Mouse (Mus musculus): ENCODE data around the gene Efcab12.
A peak's percentile ranks its signal among the peaks of the same experiment; 100 is the strongest.

The Efcab12 gene

GRCm38 (mm10) chr6:115845006-115845405 lies 6.8 kb upstream of the Efcab12 start:
- no peak for DNase-seq (ENCODE audit: low spot score)

- no peak for DNase-seq (ENCODE audit: low spot score)
Observed at GRCm38 (mm10) chr6:115838745-115839144, 533 bp upstream of the Efcab12 start.

GRCm38 (mm10) chr6:115833861-115834260 lies 4.4 kb downstream of the Efcab12 start:
- no peak for DNase-seq (ENCODE audit: low spot score)

GRCm38 (mm10) chr6:115832152-115832850 lies 5.9 kb downstream of the Efcab12 start:
- no peak for DNase-seq (ENCODE audit: low spot score)

DNA sequence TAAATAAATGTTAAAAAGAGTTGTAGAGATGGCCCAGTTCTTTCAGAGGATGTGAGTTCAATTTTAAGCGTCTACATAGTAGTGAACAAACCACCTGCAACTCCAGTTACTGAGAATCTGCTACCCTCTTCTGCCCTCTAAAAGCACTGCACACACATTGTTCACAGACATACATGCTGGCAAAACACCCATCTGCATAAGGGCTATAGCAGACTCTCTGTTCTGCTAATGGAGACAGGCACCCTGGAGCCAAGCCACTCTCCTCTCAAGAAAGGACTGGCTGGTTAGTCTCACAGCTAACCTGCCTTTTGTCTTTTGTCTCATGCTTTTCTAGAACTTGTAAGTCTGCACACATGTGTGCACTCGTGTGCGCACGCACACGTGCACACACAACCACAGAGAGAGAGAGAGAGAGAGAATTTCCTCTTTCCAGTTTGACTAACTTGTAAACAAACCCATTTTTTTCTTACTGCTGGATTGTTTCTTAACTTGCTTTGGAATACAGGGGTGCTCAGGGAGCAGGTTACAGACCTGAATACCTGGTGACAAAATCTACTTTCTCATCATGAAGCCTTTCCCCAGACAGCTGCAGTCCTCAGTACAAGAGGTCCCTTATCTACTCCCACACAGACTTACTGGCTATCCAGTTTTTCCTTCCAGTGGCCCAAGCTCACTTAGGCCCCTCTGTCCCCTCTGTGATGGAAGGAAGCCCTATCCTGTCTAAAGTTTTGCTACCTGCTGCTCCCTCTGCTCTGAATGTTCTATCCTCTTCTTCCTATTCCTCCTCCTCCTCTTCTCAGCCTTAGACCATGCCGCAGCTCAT lies 7.2 kb downstream of the Efcab12 start:
- no peak for DNase-seq (ENCODE audit: low spot score)

- peak; percentile 48 for DNase-seq (ENCODE audit: low spot score)
Observed at GRCm38 (mm10) chr6:115823850-115824464, 14.3 kb downstream of the Efcab12 start.

DNA sequence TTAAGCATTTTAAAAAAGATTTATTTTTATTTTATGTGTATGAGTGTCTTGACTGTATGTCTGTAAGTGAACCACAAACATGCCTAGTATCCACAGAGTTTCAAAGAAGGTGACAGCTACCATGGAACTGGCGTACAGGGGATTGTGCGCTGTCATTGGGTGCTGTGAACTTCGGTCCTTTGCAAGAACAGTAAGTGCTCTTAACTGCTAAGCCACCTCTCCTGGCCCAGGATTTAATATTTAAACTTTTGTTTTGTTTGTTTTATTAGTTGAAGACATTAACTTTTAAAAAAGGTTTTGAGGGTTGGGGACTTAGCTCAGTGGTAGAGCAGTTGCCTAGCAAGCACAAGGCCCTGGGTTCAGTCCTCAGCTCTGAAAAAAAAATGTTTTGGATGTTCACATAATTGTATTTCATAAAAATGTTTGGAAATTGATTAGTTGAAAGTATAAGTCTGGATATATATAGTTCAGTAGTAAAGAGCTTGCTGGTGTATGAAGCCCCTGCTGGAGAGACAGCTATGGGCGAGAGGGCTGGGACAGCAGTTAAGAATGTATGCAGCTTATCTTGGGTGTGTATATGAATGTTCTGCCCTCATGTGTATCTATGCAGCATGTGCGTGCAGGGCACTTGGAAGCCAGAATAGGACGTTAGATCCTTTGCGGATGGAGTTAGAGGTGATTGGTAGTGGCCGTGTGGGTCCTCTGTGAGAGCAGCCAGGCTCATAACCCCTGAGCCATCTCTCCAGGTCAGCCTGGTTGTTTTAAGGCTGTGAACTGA lies 16.8 kb downstream of the Efcab12 start:
- no peak for DNase-seq (ENCODE audit: low spot score)

DNA sequence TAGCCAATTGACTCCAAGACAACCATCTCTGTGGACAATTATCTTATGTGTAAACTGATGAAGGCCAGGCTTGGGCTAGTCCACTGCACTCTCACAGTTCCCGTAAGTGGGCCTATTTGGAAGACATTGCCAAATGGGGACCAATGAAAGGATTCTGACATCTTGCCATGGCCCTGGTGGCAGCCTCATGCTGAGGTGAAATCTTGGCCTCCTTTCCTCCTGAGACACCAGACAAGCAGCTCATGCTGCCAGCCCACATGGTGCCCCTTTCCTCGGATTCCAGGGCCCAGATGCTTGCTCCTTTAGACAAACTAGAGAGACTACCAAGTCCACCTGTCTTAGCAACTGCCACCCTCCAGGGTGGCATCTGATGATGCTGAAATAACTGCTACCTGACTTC lies 20.1 kb downstream of the Efcab12 start:
- DNase-seq (ENCODE audit: low spot score), result no peak

GRCm38 (mm10) chr6:115815041-115815440 lies 23.2 kb downstream of the Efcab12 start:
- no peak for DNase-seq (ENCODE audit: low spot score)

DNA sequence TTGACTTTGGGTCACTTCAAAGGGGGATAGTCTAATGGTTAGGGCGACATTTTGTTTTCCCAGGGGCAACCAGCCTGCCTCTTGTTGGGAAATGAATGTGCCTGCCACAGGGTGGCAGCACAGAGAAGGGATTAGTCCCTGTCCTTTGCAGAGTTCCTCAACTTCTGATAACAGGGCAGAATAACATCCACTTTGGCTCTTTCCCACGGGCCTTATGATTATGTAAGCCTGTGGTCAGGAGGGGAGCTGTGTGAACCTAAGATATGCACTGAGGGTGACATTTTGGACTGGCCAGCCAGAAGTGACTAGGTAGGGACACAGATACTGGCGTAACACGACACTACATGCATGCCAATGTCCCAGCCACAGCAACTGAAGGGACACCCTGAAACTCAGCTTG lies 24.1 kb downstream of the Efcab12 start:
- peak; percentile 63 for DNase-seq (ENCODE audit: low spot score)

GRCm38 (mm10) chr6:115811606-115812005 lies 26.6 kb downstream of the Efcab12 start:
- DNase-seq (ENCODE audit: low spot score), result no peak

DNA sequence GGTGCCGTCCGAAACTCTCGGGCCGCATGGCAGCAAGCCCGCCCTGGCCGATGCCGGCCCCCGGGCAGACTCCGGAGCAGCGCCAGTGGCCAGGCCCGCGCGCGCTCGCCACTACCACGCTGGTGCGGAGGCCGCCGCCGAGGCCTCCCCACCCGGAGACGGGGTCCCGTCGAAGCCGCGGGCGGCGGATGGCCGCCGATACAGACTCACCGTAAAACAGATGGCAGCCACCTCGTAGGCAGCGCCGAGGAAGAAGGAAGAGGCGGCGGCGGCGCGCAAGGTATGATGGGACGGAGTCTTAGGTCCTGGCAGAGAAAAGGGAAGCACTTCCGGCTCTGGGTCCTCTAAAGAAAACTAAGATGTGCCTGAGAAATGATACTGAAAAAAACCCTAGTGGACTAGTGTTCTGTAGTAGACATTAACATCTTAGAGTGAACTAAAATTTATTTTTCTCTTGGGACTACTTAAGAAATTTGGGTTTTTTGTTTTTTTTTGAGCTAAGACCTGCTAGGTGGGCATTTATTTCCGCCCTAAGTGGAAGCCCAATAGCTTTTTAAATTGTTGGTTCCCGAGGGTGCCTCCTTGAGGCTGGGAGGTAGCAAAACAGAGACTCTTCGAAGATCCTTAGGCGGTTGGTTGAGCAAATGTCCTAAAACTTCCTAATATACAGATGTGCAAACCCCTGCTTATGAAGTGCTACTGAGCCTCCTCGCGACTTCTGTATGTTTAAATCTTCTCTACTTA lies 29.6 kb downstream of the Efcab12 start, which contains the start of gene Rpl32:
Rpl32 (minus strand) TSS at position 260 of the 744 bp plus-strand sequence.
- peak; percentile 82 for DNase-seq (ENCODE audit: low spot score)

GRCm38 (mm10) chr6:115808196-115808487 lies 30.1 kb downstream of the Efcab12 start:
- DNase-seq (ENCODE audit: low spot score), result no peak

DNA sequence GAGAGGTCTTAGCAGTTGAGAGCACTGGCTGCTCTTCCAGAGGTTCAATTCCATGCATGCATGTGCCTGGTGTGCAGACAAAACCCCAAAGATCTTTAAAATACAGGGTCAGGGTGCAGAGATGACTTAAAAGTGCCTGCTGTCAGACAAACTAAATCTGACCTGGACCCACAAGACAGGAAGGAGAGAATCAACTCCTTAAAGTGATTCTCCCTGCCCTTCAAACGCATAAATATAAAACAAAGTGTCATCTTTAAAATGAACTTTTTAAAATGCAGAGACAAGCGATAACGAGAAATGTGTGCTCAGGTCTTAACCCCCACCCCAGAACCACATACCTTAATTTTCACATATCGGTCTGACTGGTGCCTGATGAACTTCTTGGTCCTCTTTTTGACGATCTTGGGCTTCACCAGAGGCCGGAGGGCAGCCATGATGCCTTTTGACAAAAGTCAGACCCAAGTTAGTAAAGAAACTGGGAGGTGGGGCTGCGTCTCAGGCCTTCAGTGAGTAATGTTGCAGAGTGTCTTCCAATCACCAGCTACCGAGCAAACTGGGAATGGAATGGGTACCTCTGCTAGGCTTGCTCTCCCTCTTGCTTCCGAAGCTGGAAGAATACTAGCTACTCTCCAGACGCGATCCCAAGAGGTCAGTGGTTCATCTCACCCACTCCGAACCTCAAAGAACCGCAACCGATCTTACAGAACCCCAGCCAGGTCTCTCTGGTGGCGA lies 30.6 kb downstream of the Efcab12 start:
- DNase-seq (ENCODE audit: low spot score), result no peak

GRCm38 (mm10) chr6:115804432-115805192 lies 33.6 kb downstream of the Efcab12 start:
- DNase-seq (ENCODE audit: low spot score), result no peak

GRCm38 (mm10) chr6:115803541-115804382 lies 34.5 kb downstream of the Efcab12 start:
- peak; percentile 69 for DNase-seq (ENCODE audit: low spot score)

GRCm38 (mm10) chr6:115801811-115802210 lies 36.4 kb downstream of the Efcab12 start:
- DNase-seq (ENCODE audit: low spot score), result no peak

- DNase-seq (ENCODE audit: low spot score), result peak; percentile 41
Observed at GRCm38 (mm10) chr6:115792691-115793215, 45.5 kb downstream of the Efcab12 start.
